Mouse (Mus musculus): ENCODE data around the gene Cadps.

Gene Cadps

DNA sequence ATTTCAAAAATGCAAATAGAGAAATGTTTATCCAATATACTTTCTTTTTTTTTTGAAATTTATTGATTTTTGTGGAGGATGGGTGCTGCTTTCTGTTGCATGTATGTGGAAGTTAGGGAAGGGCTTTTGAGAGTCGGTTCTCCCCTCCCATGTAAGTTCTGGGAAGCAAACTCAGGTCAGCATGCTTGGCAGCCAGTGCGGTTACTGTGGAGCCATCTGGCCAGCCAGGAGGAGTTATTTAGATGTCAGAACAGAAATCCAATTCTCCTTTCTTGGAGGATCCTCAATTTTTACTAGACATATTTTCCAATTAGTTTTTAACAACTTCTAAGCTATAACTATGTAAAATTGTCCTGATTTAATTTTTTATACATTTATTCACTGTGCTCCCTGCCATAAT lies 21.8 kb downstream of the Cadps start:
- no peak for DNase-seq (ENCODE audit: low read depth, low spot score)
- H3K36me3 ChIP-seq (ENCODE audit: control insufficient read depth, insufficient read depth, low read length, poor library complexity, severe bottlenecking): no peaks in the 10 kb centered on the region
- no peaks in the 10 kb centered on the region for H3K27me3 ChIP-seq (ENCODE audit: control insufficient read depth, insufficient read depth, low read length, poor library complexity, severe bottlenecking)

DNA sequence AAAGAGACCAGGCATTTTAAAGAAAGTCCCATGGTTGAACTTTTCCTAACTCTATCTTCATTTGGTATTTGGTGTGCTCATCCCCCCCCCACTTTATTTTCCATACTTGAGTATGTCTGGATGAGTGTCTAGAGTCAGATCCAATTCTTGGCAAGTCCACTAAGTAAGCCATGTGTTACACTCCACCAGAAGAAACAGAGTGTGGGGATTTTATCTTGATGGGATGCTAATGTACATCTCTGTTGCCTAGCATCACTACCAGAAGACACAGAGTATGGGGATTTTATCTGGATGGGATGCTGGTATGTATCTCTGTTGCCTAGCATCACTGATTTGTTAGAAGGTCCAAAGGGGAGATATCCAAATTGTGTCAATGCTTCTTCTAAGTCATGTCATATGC lies 24.0 kb downstream of the Cadps start:
- Histone ChIP-seq H3K27me3 (ENCODE audit: control insufficient read depth, insufficient read depth, low read length, poor library complexity, severe bottlenecking) (no peaks in the 10 kb centered on the region), H3K36me3 (ENCODE audit: control insufficient read depth, insufficient read depth, low read length, poor library complexity, severe bottlenecking) (no peaks in the 10 kb centered on the region)
- DNase-seq (ENCODE audit: low read depth, low spot score): no peak

DNA sequence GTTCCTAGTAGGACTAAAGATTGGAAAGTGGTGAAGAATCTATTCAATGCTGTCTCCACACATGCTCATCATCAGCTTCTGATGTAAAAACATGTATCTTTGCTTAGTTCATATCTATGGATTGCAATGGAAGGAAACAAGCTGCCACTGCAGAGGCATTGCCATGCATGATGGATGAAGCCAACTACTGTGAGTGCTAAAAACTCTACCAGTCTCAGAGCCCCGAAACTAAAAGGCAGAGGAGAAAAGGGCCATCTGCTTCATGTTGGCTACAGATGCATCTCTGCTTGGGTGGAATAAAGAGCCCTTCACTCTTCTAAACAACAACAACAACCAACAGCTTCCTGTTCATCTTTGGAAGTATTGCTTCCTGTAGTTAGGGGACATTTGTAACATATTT lies 38.6 kb downstream of the Cadps start:
- no peaks in the 10 kb centered on the region for H3K27me3 ChIP-seq (ENCODE audit: control insufficient read depth, insufficient read depth, low read length, poor library complexity, severe bottlenecking)
- DNase-seq (ENCODE audit: low read depth, low spot score): no peak

DNA sequence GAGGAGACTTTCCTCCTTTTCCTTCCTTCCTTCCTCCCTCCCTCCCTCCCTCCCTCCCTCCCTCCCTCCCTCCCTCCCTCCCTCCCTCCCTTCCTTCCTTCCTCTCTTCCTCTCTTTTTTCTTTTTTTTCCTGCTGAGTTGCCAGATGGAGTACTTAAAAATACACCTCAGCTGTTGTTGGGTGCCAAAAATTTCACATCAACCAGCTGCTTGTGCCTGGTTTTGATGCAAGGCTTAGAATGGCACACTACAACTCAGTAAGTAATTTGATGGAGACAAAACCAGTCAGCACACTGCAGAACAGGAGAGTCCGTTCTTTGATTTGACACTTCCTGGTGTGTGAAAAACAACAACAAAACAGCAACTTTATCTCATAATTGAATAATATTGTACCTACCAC lies 42.9 kb downstream of the Cadps start:
- no peaks in the 10 kb centered on the region for H3K27me3 ChIP-seq (ENCODE audit: control insufficient read depth, insufficient read depth, low read length, poor library complexity, severe bottlenecking)
- no peaks in the 10 kb centered on the region for H3K36me3 ChIP-seq (ENCODE audit: control insufficient read depth, insufficient read depth, low read length, poor library complexity, severe bottlenecking)
- no peak for DNase-seq (ENCODE audit: low read depth, low spot score)

More for the DNA sequence above, 38.6 kb downstream of the Cadps start:
- no peaks in the 10 kb centered on the region for H3K36me3 ChIP-seq (ENCODE audit: control insufficient read depth, insufficient read depth, low read length, poor library complexity, severe bottlenecking)

DNA sequence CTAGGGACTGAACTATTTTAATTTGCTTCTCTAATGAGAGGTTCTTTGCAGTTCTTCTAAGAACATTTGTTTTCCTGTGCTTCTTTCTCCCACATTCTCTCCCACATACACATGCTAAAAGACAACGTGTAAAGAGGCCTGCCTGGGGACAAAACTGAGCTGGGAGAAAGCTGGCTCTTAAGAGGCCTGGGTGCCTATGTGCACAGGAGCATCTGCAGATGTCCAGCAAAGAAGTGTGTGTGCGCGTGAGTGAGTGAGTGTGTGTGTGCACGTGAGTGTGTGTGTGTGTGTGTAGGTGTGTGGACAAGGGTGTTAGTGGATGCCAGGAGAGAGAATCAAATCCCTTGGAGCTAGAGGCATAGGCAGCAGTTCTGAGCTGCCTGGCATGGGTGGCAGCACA lies 44.9 kb downstream of the Cadps start:
- no peaks in the 10 kb centered on the region for H3K27me3 ChIP-seq (ENCODE audit: control insufficient read depth, insufficient read depth, low read length, poor library complexity, severe bottlenecking)

DNA sequence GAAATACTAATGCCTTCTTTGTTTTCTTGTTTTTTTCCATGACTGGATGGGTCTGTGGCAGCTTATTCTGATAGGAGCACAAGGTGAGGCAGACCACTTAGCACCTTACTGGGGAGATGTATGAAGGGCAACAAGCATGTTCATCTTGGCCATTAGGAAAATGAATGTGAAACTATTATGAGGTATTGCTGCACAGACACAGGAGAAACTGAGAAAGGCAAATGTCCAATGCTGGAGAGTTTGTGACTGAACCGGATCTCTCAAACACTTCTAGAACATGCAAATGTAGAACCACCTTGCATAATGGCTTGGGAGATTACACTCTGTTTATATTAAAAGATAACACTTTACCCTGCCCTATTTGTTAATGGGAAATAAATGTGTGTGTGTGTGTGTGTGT lies 54.0 kb downstream of the Cadps start:
- Histone ChIP-seq H3K36me3 (ENCODE audit: control insufficient read depth, insufficient read depth, low read length, poor library complexity, severe bottlenecking) (no peaks in the 10 kb centered on the region), H3K27me3 (ENCODE audit: control insufficient read depth, insufficient read depth, low read length, poor library complexity, severe bottlenecking) (no peaks in the 10 kb centered on the region)
- no peak for DNase-seq (ENCODE audit: low read depth, low spot score)

More for the DNA sequence above, 44.9 kb downstream of the Cadps start:
- H3K36me3 ChIP-seq (ENCODE audit: control insufficient read depth, insufficient read depth, low read length, poor library complexity, severe bottlenecking): no peaks in the 10 kb centered on the region
- no peak for DNase-seq (ENCODE audit: low read depth, low spot score)

DNA sequence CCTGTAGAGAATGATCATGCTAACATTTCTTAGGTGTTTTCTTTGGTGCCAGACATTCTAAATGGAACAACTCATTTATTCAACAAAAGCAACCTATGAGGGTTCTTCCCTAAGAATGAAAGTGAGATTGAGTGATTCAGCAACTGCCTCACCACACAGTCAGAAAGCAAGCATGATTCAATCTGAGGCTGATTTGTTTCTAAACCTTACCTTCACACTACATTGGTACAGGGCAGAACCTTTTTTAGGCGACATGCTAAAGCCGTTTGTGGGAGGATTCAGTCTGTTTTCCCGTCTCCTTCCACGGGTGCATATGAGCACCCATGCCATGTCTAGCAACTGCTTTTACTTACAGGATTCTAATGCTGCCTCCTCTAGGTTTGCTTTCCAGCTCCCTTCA lies 69.6 kb downstream of the Cadps start:
- no peaks in the 10 kb centered on the region for H3K27me3 ChIP-seq (ENCODE audit: control insufficient read depth, insufficient read depth, low read length, poor library complexity, severe bottlenecking)
- DNase-seq (ENCODE audit: low read depth, low spot score): no peak
- H3K36me3 ChIP-seq (ENCODE audit: control insufficient read depth, insufficient read depth, low read length, poor library complexity, severe bottlenecking): no peaks in the 10 kb centered on the region

DNA sequence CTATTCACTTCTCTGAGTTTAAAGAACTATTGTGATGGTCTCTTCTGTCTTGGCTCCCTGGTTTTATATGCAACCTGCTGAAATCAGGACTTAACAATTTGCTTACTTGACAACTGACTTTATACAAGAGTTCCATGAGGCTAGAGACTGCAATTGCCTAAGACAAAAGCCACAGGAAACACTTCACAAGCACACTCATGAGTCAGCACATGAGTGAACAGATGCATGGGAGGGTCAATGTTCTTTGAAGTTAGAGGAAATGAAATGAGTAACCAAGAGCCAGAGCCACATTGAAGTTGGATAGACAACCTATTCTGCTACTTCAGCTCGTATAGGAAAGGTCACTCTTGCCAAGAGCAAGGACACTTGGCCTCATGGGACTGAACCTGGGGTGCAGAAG lies 71.1 kb downstream of the Cadps start:
- no peaks in the 10 kb centered on the region for H3K36me3 ChIP-seq (ENCODE audit: control insufficient read depth, insufficient read depth, low read length, poor library complexity, severe bottlenecking)
- no peaks in the 10 kb centered on the region for H3K27me3 ChIP-seq (ENCODE audit: control insufficient read depth, insufficient read depth, low read length, poor library complexity, severe bottlenecking)
- no peak for DNase-seq (ENCODE audit: low read depth, low spot score)

DNA sequence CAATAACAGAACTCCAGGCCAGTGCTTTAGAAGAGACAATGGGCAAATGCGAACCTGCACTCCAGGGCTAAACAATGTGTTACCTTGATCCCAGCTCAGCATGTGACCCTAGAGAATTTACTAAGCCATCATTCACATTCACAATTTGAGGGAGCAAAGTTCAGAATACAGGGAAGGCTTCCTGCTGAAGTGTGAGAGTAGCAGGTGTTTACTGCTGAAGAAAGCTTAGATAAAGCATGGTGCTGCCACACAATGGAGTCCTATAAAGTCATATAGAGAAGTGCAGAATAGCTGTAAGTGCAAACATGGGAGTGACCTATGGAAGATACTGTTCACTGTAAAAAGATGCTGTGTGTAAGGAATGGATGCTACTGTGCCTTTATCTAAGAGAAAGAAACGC lies 91.9 kb downstream of the Cadps start:
- Histone ChIP-seq H3K36me3 (ENCODE audit: control insufficient read depth, insufficient read depth, low read length, poor library complexity, severe bottlenecking) (no peaks in the 10 kb centered on the region), H3K27me3 (ENCODE audit: control insufficient read depth, insufficient read depth, low read length, poor library complexity, severe bottlenecking) (no peaks in the 10 kb centered on the region)
- DNase-seq (ENCODE audit: low read depth, low spot score): no peak

DNA sequence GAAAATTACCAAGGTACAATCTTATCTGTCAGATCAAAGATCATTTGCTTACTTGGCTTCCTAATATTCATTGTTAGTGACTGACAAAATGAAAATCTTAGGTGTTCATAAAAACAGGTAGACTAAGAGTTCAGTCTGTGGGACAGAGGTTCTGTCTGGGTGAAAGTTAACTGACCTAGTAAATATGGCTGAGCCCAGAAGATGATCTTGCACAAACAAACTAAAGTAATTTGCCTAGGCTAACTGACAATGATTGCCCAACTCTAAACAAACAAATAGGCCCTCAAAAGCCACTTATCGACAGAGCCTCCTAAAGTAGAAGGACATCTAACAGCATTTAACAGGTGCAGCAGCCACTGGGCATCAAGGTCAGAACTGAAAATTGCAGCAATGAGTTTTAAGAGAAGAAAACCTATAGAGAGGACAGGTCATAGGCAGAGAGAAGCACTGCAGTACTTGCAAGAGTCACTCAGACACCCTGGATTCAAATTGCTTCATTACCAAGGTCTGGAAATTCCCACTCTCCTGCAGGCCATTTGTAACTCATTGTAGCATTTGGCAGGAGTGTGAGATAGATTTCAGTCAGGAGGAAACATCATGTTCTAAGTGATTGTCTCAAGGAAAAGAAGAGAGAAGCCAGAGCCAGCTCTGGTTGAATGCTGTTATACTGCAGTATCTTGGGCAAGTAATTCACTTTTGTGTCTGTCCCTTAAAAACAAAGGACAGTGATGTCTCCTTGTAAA lies 100.3 kb downstream of the Cadps start:
- DNase-seq (ENCODE audit: low read depth, low spot score): no peak
- Histone ChIP-seq H3K27me3 (ENCODE audit: control insufficient read depth, insufficient read depth, low read length, poor library complexity, severe bottlenecking) (no peaks in the 10 kb centered on the region), H3K36me3 (ENCODE audit: control insufficient read depth, insufficient read depth, low read length, poor library complexity, severe bottlenecking) (no peaks in the 10 kb centered on the region)

DNA sequence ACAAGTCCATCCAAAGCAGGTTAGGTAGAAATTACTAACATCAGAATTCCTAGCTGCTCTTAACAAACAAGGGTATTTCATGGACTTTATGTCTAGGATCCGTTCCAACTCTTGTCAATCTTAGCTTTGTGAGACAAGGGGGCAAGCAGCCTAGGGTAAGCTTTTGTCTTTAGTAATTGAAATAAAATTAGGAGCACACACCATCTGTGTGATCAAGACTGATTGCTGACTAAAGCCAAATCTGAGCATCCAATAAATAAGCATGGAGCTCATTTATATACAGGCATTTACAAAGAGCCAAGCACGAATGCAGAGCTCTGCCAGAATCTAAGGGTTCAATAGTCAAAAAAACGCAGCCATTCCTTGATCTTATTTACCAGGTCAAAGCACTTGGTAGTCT lies 104.1 kb downstream of the Cadps start:
- DNase-seq (ENCODE audit: low read depth, low spot score): no peak
- H3K27me3 ChIP-seq (ENCODE audit: control insufficient read depth, insufficient read depth, low read length, poor library complexity, severe bottlenecking): no peaks in the 10 kb centered on the region
- H3K36me3 ChIP-seq (ENCODE audit: control insufficient read depth, insufficient read depth, low read length, poor library complexity, severe bottlenecking): no peaks in the 10 kb centered on the region

DNA sequence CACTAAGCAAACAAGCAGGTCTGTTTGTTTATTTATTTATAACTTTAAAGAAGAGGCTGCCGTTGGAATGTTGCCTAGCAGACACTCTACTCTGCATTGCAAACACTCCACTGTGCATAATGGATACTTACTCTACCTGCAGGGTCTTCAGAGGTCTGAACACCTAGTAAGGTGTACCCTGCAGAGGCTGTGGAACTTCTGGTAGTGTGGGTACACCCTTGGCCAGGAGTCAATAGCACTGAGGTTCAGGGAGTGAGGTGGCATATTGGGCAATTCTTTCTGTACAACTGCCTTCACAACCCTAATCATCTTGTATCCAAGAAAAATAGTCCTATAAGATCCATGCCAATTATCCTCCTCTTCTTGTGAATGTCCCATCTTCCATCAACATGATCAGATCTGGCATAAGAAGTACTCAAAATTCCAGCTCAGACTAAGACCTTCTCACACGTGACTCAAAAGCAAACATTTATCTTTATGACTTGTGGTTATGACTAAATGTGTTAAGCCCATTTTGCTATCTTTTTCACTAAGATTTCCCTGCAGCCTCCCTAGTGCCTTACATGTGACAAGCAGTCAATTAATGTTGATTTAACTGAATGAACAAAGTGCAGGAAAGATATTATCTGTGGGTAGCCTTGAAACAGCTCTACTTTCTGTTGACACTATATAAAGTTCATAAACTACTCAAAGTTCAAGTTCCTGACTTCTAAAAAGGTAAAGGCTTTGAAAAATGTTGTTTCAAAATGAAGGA lies 106.8 kb downstream of the Cadps start:
- no peaks in the 10 kb centered on the region for H3K36me3 ChIP-seq (ENCODE audit: control insufficient read depth, insufficient read depth, low read length, poor library complexity, severe bottlenecking)
- no peak for DNase-seq (ENCODE audit: low read depth, low spot score)
- no peaks in the 10 kb centered on the region for H3K27me3 ChIP-seq (ENCODE audit: control insufficient read depth, insufficient read depth, low read length, poor library complexity, severe bottlenecking)

DNA sequence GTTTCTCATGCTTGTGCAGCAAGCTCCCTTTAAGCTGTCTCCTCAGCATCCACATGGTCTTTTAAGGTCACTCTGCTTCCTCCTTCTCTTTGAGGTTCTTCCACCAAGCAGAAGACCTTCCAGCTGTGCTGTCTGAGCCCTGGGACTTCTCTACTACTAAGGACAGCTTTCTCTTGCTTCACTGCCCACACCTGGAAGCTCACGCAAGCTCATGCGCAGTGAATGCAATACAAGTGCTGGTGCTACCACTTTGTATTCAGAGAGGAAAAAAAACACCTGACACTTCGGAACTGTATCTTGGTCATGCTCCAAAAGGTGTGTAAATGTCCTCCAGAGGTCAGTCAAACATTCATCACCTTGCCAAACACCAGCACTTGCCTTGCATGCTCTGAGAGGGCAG lies 115.5 kb downstream of the Cadps start:
- Histone ChIP-seq H3K36me3 (ENCODE audit: control insufficient read depth, insufficient read depth, low read length, poor library complexity, severe bottlenecking) (no peaks in the 10 kb centered on the region), H3K27me3 (ENCODE audit: control insufficient read depth, insufficient read depth, low read length, poor library complexity, severe bottlenecking) (no peaks in the 10 kb centered on the region)
- no peak for DNase-seq (ENCODE audit: low read depth, low spot score)

DNA sequence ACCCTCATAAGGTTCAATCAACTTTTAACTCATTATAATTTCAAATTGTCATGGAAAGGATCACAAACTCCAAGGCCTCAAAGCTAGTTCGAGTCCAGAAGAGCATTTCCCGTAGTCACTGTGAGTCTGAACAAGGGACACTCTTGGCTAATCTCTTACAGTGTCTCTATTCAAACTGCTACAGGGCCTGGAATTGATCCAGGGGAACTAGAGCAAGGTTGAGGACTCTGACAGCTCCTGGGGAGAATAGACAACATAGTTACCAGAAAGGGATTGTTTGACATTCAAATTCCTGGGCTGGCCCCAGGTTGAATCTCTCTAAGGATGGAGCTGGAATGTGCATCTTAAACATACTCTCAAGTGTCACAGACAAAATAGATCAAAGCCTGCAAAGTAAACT lies 118.4 kb downstream of the Cadps start:
- no peaks in the 10 kb centered on the region for H3K36me3 ChIP-seq (ENCODE audit: control insufficient read depth, insufficient read depth, low read length, poor library complexity, severe bottlenecking)
- H3K27me3 ChIP-seq (ENCODE audit: control insufficient read depth, insufficient read depth, low read length, poor library complexity, severe bottlenecking): no peaks in the 10 kb centered on the region
- no peak for DNase-seq (ENCODE audit: low read depth, low spot score)

DNA sequence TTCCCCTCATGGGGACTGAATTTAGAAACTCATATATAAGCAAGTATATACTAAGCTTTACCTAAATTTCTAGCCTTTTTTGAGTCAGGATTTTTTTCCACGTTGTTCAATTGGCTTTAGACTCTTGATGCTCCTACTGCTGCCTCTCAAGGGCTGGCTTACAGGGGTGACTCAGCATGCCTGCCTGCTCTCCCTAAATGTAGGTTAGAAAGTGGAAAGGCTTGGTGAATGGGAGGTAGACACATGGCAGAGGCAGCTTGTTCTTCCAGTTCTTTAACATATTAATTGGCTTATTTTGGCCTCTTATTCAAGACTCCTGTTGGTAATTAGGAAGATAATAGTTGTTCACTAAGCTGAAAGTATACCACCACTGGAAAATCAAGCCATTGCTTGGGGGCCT lies 132.7 kb downstream of the Cadps start:
- DNase-seq (ENCODE audit: low read depth, low spot score): no peak
- H3K27me3 ChIP-seq (ENCODE audit: control insufficient read depth, insufficient read depth, low read length, poor library complexity, severe bottlenecking): no peaks in the 10 kb centered on the region
- no peaks in the 10 kb centered on the region for H3K36me3 ChIP-seq (ENCODE audit: control insufficient read depth, insufficient read depth, low read length, poor library complexity, severe bottlenecking)

All from splenic B cell, adult 2 months (primary cell).